Mouse (Mus musculus): Measurements from ENCODE around the gene Eif2b3. TPM values are rescaled to one million over a fixed set of nuclear protein-coding genes. Genes with fewer than 3 reads are reported as not detected.

Eif2b3 gene
- 32.2 and 37.7 TPM in 2 replicates for polyA plus RNA-seq (2015; fragmentation: Nextera tagmentation; extraction: Ambion mirVana)

- Histone ChIP-seq H3K9ac (peak within 1 kb of the TSS; percentile 81), H3K27me3 (replicated peaks) (no peaks in the 10 kb centered on the region), H3K9me3 (no peaks in the 10 kb centered on the region), H3K36me3 (no peaks in the 10 kb centered on the region; the same call in 1 of the 2 replicates), H3K4me2 (replicated peaks) (peak within 1 kb of the TSS; percentile 71), H3K27ac (no peak within 1 kb of the TSS), H3K4me3 (replicated peaks) (peak within 1 kb of the TSS; percentile 81), H3K4me1 (replicated peaks) (0 out of 2 replicates have a peak, but pooled peaks cover 6% of the 10 kb centered on the region)
- WGBS, result under 1% methylated on average over 61 of the region's 61 CpGs
- ATAC-seq, result peak; percentile 99
Measured at GRCm38 (mm10) chr4:117019206-117020134, at the start of gene Eif2b3. Gene Eif2b3 (plus strand): TSS chr4:117019402.

- Histone ChIP-seq H3K27me3 (replicated peaks) (no peaks in the 10 kb centered on the region), H3K27ac (no peak overlapping the region), H3K9me3 (no peaks in the 10 kb centered on the region), H3K4me2 (replicated peaks) (no peak overlapping the region), H3K36me3 (no peaks in the 10 kb centered on the region), H3K9ac (no peak overlapping the region), H3K4me1 (replicated peaks) (no peaks in the 10 kb centered on the region), H3K4me3 (replicated peaks) (no peak overlapping the region)
- 64% methylated on average over 2 of the region's 2 CpGs for WGBS
- no peak for ATAC-seq
Measured at GRCm38 (mm10) chr4:116976503-116976902, 42.7 kb upstream of the Eif2b3 start.

GRCm38 (mm10) chr4:116985681-116986080 lies 33.5 kb upstream of the Eif2b3 start:
- no peak for ATAC-seq
- H3K4me2 ChIP-seq (replicated peaks), result no peak overlapping the region
- no peaks in the 10 kb centered on the region for H3K9me3 ChIP-seq
- WGBS, result 86% methylated on average over 7 of the region's 7 CpGs
- no peak overlapping the region for H3K27ac ChIP-seq
- no peaks in the 10 kb centered on the region for H3K36me3 ChIP-seq
- no peaks in the 10 kb centered on the region for H3K4me1 ChIP-seq (replicated peaks)
- no peak overlapping the region for H3K9ac ChIP-seq
- no peak overlapping the region for H3K4me3 ChIP-seq (replicated peaks)
- no peaks in the 10 kb centered on the region for H3K27me3 ChIP-seq (replicated peaks)

GRCm38 (mm10) chr4:116986400-116987121 lies 32.6 kb upstream of the Eif2b3 start:
- Histone ChIP-seq H3K4me3 (replicated peaks) (no peak overlapping the region), H3K9ac (no peak overlapping the region), H3K9me3 (no peaks in the 10 kb centered on the region), H3K4me1 (replicated peaks) (no peaks in the 10 kb centered on the region), H3K36me3 (no peaks in the 10 kb centered on the region), H3K4me2 (replicated peaks) (no peak overlapping the region), H3K27ac (no peak overlapping the region), H3K27me3 (replicated peaks) (no peaks in the 10 kb centered on the region)
- 63% methylated on average over 17 of the region's 17 CpGs for WGBS
- peak; percentile 73 for ATAC-seq

- Histone ChIP-seq H3K27ac (no peak overlapping the region), H3K9me3 (no peaks in the 10 kb centered on the region), H3K4me2 (replicated peaks) (no peak overlapping the region), H3K27me3 (replicated peaks) (no peaks in the 10 kb centered on the region), H3K9ac (no peak overlapping the region), H3K4me1 (replicated peaks) (no peaks in the 10 kb centered on the region), H3K4me3 (replicated peaks) (no peak overlapping the region), H3K36me3 (no peaks in the 10 kb centered on the region)
- no peak for ATAC-seq
- WGBS, result 79% methylated on average over 5 of the region's 5 CpGs
Measured at GRCm38 (mm10) chr4:116987122-116987456, 32.1 kb upstream of the Eif2b3 start.

- Histone ChIP-seq H3K4me1 (replicated peaks) (peaks cover 12% of the 10 kb centered on the region), H3K9me3 (no peaks in the 10 kb centered on the region), H3K27ac (no peak overlapping the region), H3K36me3 (no peaks in the 10 kb centered on the region), H3K4me2 (replicated peaks) (no peak overlapping the region), H3K27me3 (replicated peaks) (no peaks in the 10 kb centered on the region), H3K4me3 (replicated peaks) (no peak overlapping the region), H3K9ac (no peak overlapping the region)
- 68% methylated on average over 6 of the region's 6 CpGs for WGBS
- ATAC-seq, result no peak
Measured at GRCm38 (mm10) chr4:116989731-116990130, 29.5 kb upstream of the Eif2b3 start.

- no peak overlapping the region for H3K4me2 ChIP-seq (replicated peaks)
- no peaks in the 10 kb centered on the region for H3K36me3 ChIP-seq
- H3K27ac ChIP-seq, result no peak overlapping the region
- peaks cover 25% of the 10 kb centered on the region for H3K4me1 ChIP-seq (replicated peaks)
- no peak overlapping the region for H3K9ac ChIP-seq
- WGBS, result 9% methylated on average over 7 of the region's 7 CpGs
- H3K4me3 ChIP-seq (replicated peaks), result no peak overlapping the region
- no peaks in the 10 kb centered on the region for H3K9me3 ChIP-seq
- ATAC-seq, result no peak
- no peaks in the 10 kb centered on the region for H3K27me3 ChIP-seq (replicated peaks)
Measured at GRCm38 (mm10) chr4:116991366-116991765, 27.8 kb upstream of the Eif2b3 start.

- WGBS, result under 1% methylated on average over 38 of the region's 38 CpGs
- no peaks in the 10 kb centered on the region for H3K27me3 ChIP-seq (replicated peaks)
- peak within 1 kb of the TSS; percentile 96 for H3K4me2 ChIP-seq (replicated peaks)
- peak within 1 kb of the TSS; percentile 80 for H3K27ac ChIP-seq
- ATAC-seq, result peak; percentile 94
- H3K9ac ChIP-seq, result peak within 1 kb of the TSS; percentile 85
- peaks cover 3% of the 10 kb centered on the region; the same call in 1 of the 2 replicates for H3K36me3 ChIP-seq
- peaks cover 28% of the 10 kb centered on the region for H3K4me1 ChIP-seq (replicated peaks)
- H3K9me3 ChIP-seq, result no peaks in the 10 kb centered on the region
- peak within 1 kb of the TSS; percentile 99 for H3K4me3 ChIP-seq (replicated peaks)
Measured at GRCm38 (mm10) chr4:116993672-116994621, 25.3 kb upstream of the Eif2b3 start, which contains the start of gene Urod. Gene Urod (minus strand): TSS chr4:116994413.

GRCm38 (mm10) chr4:116995131-116995797 lies 23.9 kb upstream of the Eif2b3 start, which contains the start of gene Hectd3:
Gene Hectd3 (plus strand): TSS chr4:116995317.
- peak within 1 kb of the TSS; percentile 85 for H3K9ac ChIP-seq
- WGBS, result under 1% methylated on average over 58 of the region's 58 CpGs
- no peaks in the 10 kb centered on the region for H3K27me3 ChIP-seq (replicated peaks)
- H3K4me1 ChIP-seq (replicated peaks), result peaks cover 28% of the 10 kb centered on the region
- H3K9me3 ChIP-seq, result no peaks in the 10 kb centered on the region
- peak within 1 kb of the TSS; percentile 96 for H3K4me2 ChIP-seq (replicated peaks)
- H3K27ac ChIP-seq, result peak within 1 kb of the TSS; percentile 80
- peak within 1 kb of the TSS; percentile 99 for H3K4me3 ChIP-seq (replicated peaks)
- H3K36me3 ChIP-seq, result peaks cover 3% of the 10 kb centered on the region; the same call in 1 of the 2 replicates
- ATAC-seq, result peak; percentile 73

GRCm38 (mm10) chr4:116995798-116996135 lies 23.4 kb upstream of the Eif2b3 start:
- Histone ChIP-seq H3K4me2 (replicated peaks) (peak overlapping the region; percentile 96), H3K4me3 (replicated peaks) (peak overlapping the region; percentile 99), H3K9me3 (no peaks in the 10 kb centered on the region), H3K4me1 (replicated peaks) (peaks cover 28% of the 10 kb centered on the region), H3K9ac (peak overlapping the region; percentile 85), H3K27ac (peak overlapping the region; percentile 80; the same call in 1 of the 2 replicates), H3K27me3 (replicated peaks) (no peaks in the 10 kb centered on the region), H3K36me3 (peaks cover 3% of the 10 kb centered on the region; the same call in 1 of the 2 replicates)
- peak; percentile 71 for ATAC-seq
- WGBS, result under 1% methylated on average over 16 of the region's 16 CpGs

- Histone ChIP-seq H3K9ac (no peak overlapping the region), H3K36me3 (peaks cover 11% of the 10 kb centered on the region), H3K9me3 (no peaks in the 10 kb centered on the region), H3K27me3 (replicated peaks) (no peaks in the 10 kb centered on the region), H3K4me2 (replicated peaks) (no peak overlapping the region), H3K4me3 (replicated peaks) (no peak overlapping the region), H3K4me1 (replicated peaks) (peaks cover 20% of the 10 kb centered on the region), H3K27ac (no peak overlapping the region)
- 92% methylated on average over 17 of the region's 17 CpGs for WGBS
- ATAC-seq, result no peak
Measured at GRCm38 (mm10) chr4:116999513-117000154, 19.6 kb upstream of the Eif2b3 start.
